Mouse (Mus musculus) left cerebral cortex, adult 2 months (tissue): ENCODE data around the gene Rassf8. TPM values are rescaled to one million over a fixed set of nuclear protein-coding genes. Genes with fewer than 3 reads are reported as not detected.

ENCODE experiments used
- DNase-seq, 2 experiments: peaks; one replicate each; pipeline ENCODE4 v3.0.0; 2021 to 2022; ENCODE audit warnings: low spot score in 2 of 2, mixed read lengths in 1 of 2; ENCODE audit errors: extremely low spot score in 1 of 2
- H3K27ac ChIP-seq: fragments of 200-600 bp; 2 replicates; pipeline ENCODE4 v1.8.1; 2022
- H3K4me3 ChIP-seq: fragments of 200-600 bp; 2 replicates; pipeline ENCODE4 v1.8.1; 2022
- CTCF ChIP-seq: fragments of 200-600 bp; IDR thresholded peaks from 2 replicates; pipeline ENCODE4 v1.8.1; 2022; ENCODE audit warnings: antibody characterized with exemption, mild to moderate bottlenecking, moderate library complexity
- intact Hi-C: fragments of 180-260 bp; cut with DNase I; formaldehyde crosslinking; loops from one replicate; pipeline ENCODE4 v1.15.1; 2025
- total RNA-seq, 2 experiments: library from RNA; stranded (reverse); gene quantifications; 2 replicates each; pipeline ENCODE4 v1.2.3; 2021

Rassf8 gene
- total RNA-seq, 2 experiments from 2014 or later, result 19.3 to 19.5 TPM

GRCm38 (mm10) chr6:145766971-145767370, 20.4 kb downstream of the Rassf8 start:
- intact Hi-C loops, result no loop called here
- Histone ChIP-seq H3K27ac (no peak overlapping the region), H3K4me3 (no peak overlapping the region)
- DNase-seq, result no peak
- TF ChIP-seq CTCF, result no peak

GRCm38 (mm10) chr6:145767637-145768036, 21.1 kb downstream of the Rassf8 start:
- no peak overlapping the region for H3K27ac ChIP-seq
- no peak overlapping the region for H3K4me3 ChIP-seq
- DNase-seq, result no peak
- no peak for TF ChIP-seq CTCF
- intact Hi-C loops, result no loop called here

GRCm38 (mm10) chr6:145768671-145769292, 22.2 kb downstream of the Rassf8 start:
- no peak for TF ChIP-seq CTCF
- no peak for DNase-seq
- no peak overlapping the region for H3K4me3 ChIP-seq
- no peak overlapping the region; the same call in 1 of the 2 replicates for H3K27ac ChIP-seq
- intact Hi-C loops, result no loop called here

- Histone ChIP-seq H3K27ac (no peak overlapping the region), H3K4me3 (no peak overlapping the region)
- TF ChIP-seq CTCF, result no peak; the same call in 1 of the 2 replicates
- intact Hi-C loops, result no loop called here
- no peak for DNase-seq
Observed at GRCm38 (mm10) chr6:145769855-145770254, 23.3 kb downstream of the Rassf8 start.

GRCm38 (mm10) chr6:145770272-145771000, 23.9 kb downstream of the Rassf8 start:
- intact Hi-C loops, result no loop called here
- DNase-seq, result no peak
- H3K4me3 ChIP-seq, result no peak overlapping the region
- TF ChIP-seq CTCF, result no peak
- no peak overlapping the region for H3K27ac ChIP-seq

GRCm38 (mm10) chr6:145774436-145774835, 27.9 kb downstream of the Rassf8 start:
- no peak overlapping the region for H3K4me3 ChIP-seq
- no peak for TF ChIP-seq CTCF
- intact Hi-C loops, result no loop called here
- H3K27ac ChIP-seq, result no peak overlapping the region
- DNase-seq, result no peak

- Histone ChIP-seq H3K4me3 (no peak overlapping the region), H3K27ac (no peak overlapping the region)
- no peak for DNase-seq
- no peak for TF ChIP-seq CTCF
- intact Hi-C loops, result no loop called here
Observed at GRCm38 (mm10) chr6:145776241-145776640, 29.7 kb downstream of the Rassf8 start.

- DNase-seq, result no peak
- peak overlapping the region; percentile 40; the same call in 1 of the 2 replicates for H3K27ac ChIP-seq
- H3K4me3 ChIP-seq, result no peak overlapping the region
- intact Hi-C loops, result no loop called here
- TF ChIP-seq CTCF, result no peak
Observed at GRCm38 (mm10) chr6:145779383-145779782, 32.8 kb downstream of the Rassf8 start.

- no peak for DNase-seq
- no peak overlapping the region; the same call in 1 of the 2 replicates for H3K27ac ChIP-seq
- intact Hi-C loops, result no loop called here
- no peak overlapping the region for H3K4me3 ChIP-seq
- no peak for TF ChIP-seq CTCF
Observed at GRCm38 (mm10) chr6:145780180-145780802, 33.7 kb downstream of the Rassf8 start.

- Histone ChIP-seq H3K27ac (no peak overlapping the region; the same call in 1 of the 2 replicates), H3K4me3 (no peak overlapping the region)
- TF ChIP-seq CTCF, result no peak
- intact Hi-C loops, result no loop called here
- DNase-seq, result no peak
Observed at GRCm38 (mm10) chr6:145781256-145781655, 34.7 kb downstream of the Rassf8 start.

- TF ChIP-seq CTCF, result no peak
- no peak overlapping the region for H3K4me3 ChIP-seq
- H3K27ac ChIP-seq, result no peak overlapping the region; the same call in 1 of the 2 replicates
- DNase-seq, result no peak
- intact Hi-C loops, result no loop called here
Observed at GRCm38 (mm10) chr6:145781966-145782365, 35.4 kb downstream of the Rassf8 start.

- TF ChIP-seq CTCF, result no peak
- no peak for DNase-seq
- intact Hi-C loops, result no loop called here
- no peak overlapping the region for H3K27ac ChIP-seq
- no peak overlapping the region for H3K4me3 ChIP-seq
Observed at GRCm38 (mm10) chr6:145787311-145787710, 40.8 kb downstream of the Rassf8 start.
